8 mouse cellular contexts compared by ENCODE assay signal in genomic region chr2:181581402-181582120, GRCm38 (mm10). TPM values are rescaled to one million over a fixed set of nuclear protein-coding genes. Genes with fewer than 3 reads are reported as not detected.
DNase-seq lines count a peak whose midpoint lies in the region; ATAC-seq and TF ChIP-seq lines count a peak whose summit lies in the region.

No protein-coding gene starts in this region.

- peak; percentile 76 for ATAC-seq in CD4-positive, CD25-positive, alpha-beta regulatory T cell, adult 4 months
- ATAC-seq in heart, embryonic 13.5 days (ENCODE audit: extremely low read depth, insufficient number of reproducible peaks, low FRiP score, low TSS enrichment) = peak; percentile 70
- peak; percentile 71 for ATAC-seq in kidney, postnatal 0 days (replicated peaks; ENCODE audit: low FRiP score, low read depth)

- peaks cover 35% of the 10 kb centered on the region for H3K36me3 ChIP-seq in heart, embryonic 13.5 days
- peaks cover 21% of the 10 kb centered on the region for H3K36me3 ChIP-seq in kidney, postnatal 0 days (ENCODE audit: insufficient read depth, low read length)
- H3K36me3 ChIP-seq in liver, adult 2 months (ENCODE audit: control insufficient read depth, insufficient read depth, low read length) = no peaks in the 10 kb centered on the region

- DNase-seq in c-Kit-negative CD71-positive TER-119-positive erythroid progenitor cells, embryonic 14.5 days (ENCODE audit: low read depth, low spot score) = peak; percentile 63
- peak; percentile 68 for DNase-seq in fat pad, adult 2 months (ENCODE audit: extremely low read depth, low read depth, low spot score)
- peak; percentile 83 for DNase-seq in kidney, postnatal 0 days (ENCODE audit: low spot score)
- peak; percentile 85 for DNase-seq in liver, adult 2 months (ENCODE audit: extremely low read depth, low read depth, low spot score)
- peak; percentile 38 to 62 for DNase-seq in monocyte, adult 2 months (ENCODE audit: low read depth in 1 of 2, low spot score in 2 of 2)
- peak; percentile 84 to 92 for DNase-seq in spleen, postnatal 4 days (ENCODE audit: low spot score in 2 of 2)

- peak overlapping the region; percentile 97 for H3K9ac ChIP-seq in heart, embryonic 13.5 days
- peak overlapping the region; percentile 84 for H3K9ac ChIP-seq in kidney, postnatal 0 days (ENCODE audit: low read depth, low read length)
- H3K9ac ChIP-seq in liver, adult 2 months (ENCODE audit: low read depth, low read length) = peak overlapping the region; percentile 90

- under 1% methylated on average over 49 of the region's 49 CpGs for WGBS in heart, embryonic 13.5 days
- WGBS in kidney, postnatal 0 days = under 1% methylated on average over 49 of the region's 49 CpGs
- WGBS in liver, adult 2 months = under 1% methylated on average over 49 of the region's 49 CpGs

- no peaks in the 10 kb centered on the region for H3K9me3 ChIP-seq in heart, embryonic 13.5 days
- no peaks in the 10 kb centered on the region for H3K9me3 ChIP-seq in kidney, postnatal 0 days (replicated peaks; ENCODE audit: low read length)

- H3K79me2 ChIP-seq in liver, adult 2 months (ENCODE audit: control insufficient read depth, insufficient read depth, low read length) = peaks cover 13% of the 10 kb centered on the region; the same call in 1 of the 2 replicates

- peak; percentile 67; the same call in 1 of the 2 replicates for TF ChIP-seq POLR2A in liver, adult 2 months (IDR thresholded peaks at IDR 0.05; ENCODE audit: extremely low read depth, insufficient read depth, low read length)

- H3K4me3 ChIP-seq in heart, embryonic 13.5 days = peak overlapping the region; percentile 91
- peak overlapping the region; percentile 70 for H3K4me3 ChIP-seq in kidney, postnatal 0 days (replicated peaks; ENCODE audit: low read depth, low read length)
- H3K4me3 ChIP-seq in liver, adult 2 months (ENCODE audit: insufficient read depth, low read depth, low read length) = peak overlapping the region; percentile 85

- peak overlapping the region; percentile 92 for H3K4me2 ChIP-seq in heart, embryonic 13.5 days
- peak overlapping the region; percentile 97 for H3K4me2 ChIP-seq in kidney, postnatal 0 days (ENCODE audit: low read length)

- peaks cover 46% of the 10 kb centered on the region for H3K4me1 ChIP-seq in heart, embryonic 13.5 days
- H3K4me1 ChIP-seq in kidney, postnatal 0 days (replicated peaks; ENCODE audit: insufficient read depth, low read length) = peaks cover 20% of the 10 kb centered on the region
- peaks cover 16% of the 10 kb centered on the region; the same call in 1 of the 2 replicates for H3K4me1 ChIP-seq in liver, adult 2 months (ENCODE audit: control insufficient read depth, insufficient read depth, low read length)

- TF ChIP-seq CTCF in kidney, postnatal 0 days (IDR thresholded peaks at IDR 0.05; ENCODE audit: low read depth) = no peak; the same call in 1 of the 2 replicates
- TF ChIP-seq CTCF in liver, adult 2 months (IDR thresholded peaks at IDR 0.05; ENCODE audit: low read depth, low read length) = no peak

- no peaks in the 10 kb centered on the region for H3K27me3 ChIP-seq in heart, embryonic 13.5 days (replicated peaks)
- no peaks in the 10 kb centered on the region for H3K27me3 ChIP-seq in kidney, postnatal 0 days (ENCODE audit: insufficient read depth, low read length)
- no peaks in the 10 kb centered on the region for H3K27me3 ChIP-seq in liver, adult 2 months (ENCODE audit: control insufficient read depth, insufficient read depth, low read length)

- peak overlapping the region; percentile 97 for H3K27ac ChIP-seq in heart, embryonic 13.5 days (replicated peaks)
- H3K27ac ChIP-seq in kidney, postnatal 0 days = peak overlapping the region; percentile 90
- H3K27ac ChIP-seq in liver, adult 2 months (replicated peaks; ENCODE audit: insufficient read depth, low read depth, low read length) = peak overlapping the region; percentile 94

RNA-seq across cellular contexts. Expression of gene Uckl1, which starts 3.1 kb away (rescaled TPM):
- polyA plus RNA-seq in CD4-positive, CD25-positive, alpha-beta regulatory T cell, adult 4 months (2017; shearing (Covaris generic)) = 100 to 1,000 TPM; 178 to 280 TPM
- polyA plus RNA-seq in heart, embryonic 13.5 days (2015; fragmentation: Nextera tagmentation; extraction: Ambion mirVana) = 63.8 and 64.0 TPM in 2 replicates
- 45.6 and 46.5 TPM in 2 replicates for polyA plus RNA-seq in kidney, postnatal 0 days (2015; fragmentation: Nextera tagmentation; extraction: Ambion mirVana)
- 28.1 and 30.9 TPM in 2 replicates for total RNA-seq in liver, adult 2 months (2014; rRNA removed)
- 49.1 and 90.1 TPM in 2 replicates for polyA plus RNA-seq in liver, adult 2 months (2012; rRNA removed)

RNA-seq across cellular contexts. Expression of gene Prpf6, which starts 10.1 kb away (rescaled TPM):
- 100 to 1,000 TPM in 1 of 2 experiments, 10 to 100 TPM in 1; 86.8 to 115 TPM for polyA plus RNA-seq in CD4-positive, CD25-positive, alpha-beta regulatory T cell, adult 4 months (2017; shearing (Covaris generic))
- polyA plus RNA-seq in heart, embryonic 13.5 days (2015; fragmentation: Nextera tagmentation; extraction: Ambion mirVana) = 40.1 and 44.4 TPM in 2 replicates
- 46.3 and 52.2 TPM in 2 replicates for polyA plus RNA-seq in kidney, postnatal 0 days (2015; fragmentation: Nextera tagmentation; extraction: Ambion mirVana)
- total RNA-seq in liver, adult 2 months (2014; rRNA removed) = 24.3 and 27.3 TPM in 2 replicates
- polyA plus RNA-seq in liver, adult 2 months (2012; rRNA removed) = 11.1 and 13.4 TPM in 2 replicates

RNA-seq across cellular contexts. Expression of gene Zfp512b, which starts 11.0 kb away (rescaled TPM):
- polyA plus RNA-seq in CD4-positive, CD25-positive, alpha-beta regulatory T cell, adult 4 months (2017; shearing (Covaris generic)) = 10 to 100 TPM; 19.0 to 45.0 TPM
- polyA plus RNA-seq in heart, embryonic 13.5 days (2015; fragmentation: Nextera tagmentation; extraction: Ambion mirVana) = 25.3 and 28.5 TPM in 2 replicates
- 30.0 and 30.3 TPM in 2 replicates for polyA plus RNA-seq in kidney, postnatal 0 days (2015; fragmentation: Nextera tagmentation; extraction: Ambion mirVana)
- total RNA-seq in liver, adult 2 months (2014; rRNA removed) = 9.5 and 15.1 TPM in 2 replicates
- 16.9 and 28.0 TPM in 2 replicates for polyA plus RNA-seq in liver, adult 2 months (2012; rRNA removed)

RNA-seq across cellular contexts. Expression of gene Samd10, which starts 17.5 kb away (rescaled TPM):
- polyA plus RNA-seq in CD4-positive, CD25-positive, alpha-beta regulatory T cell, adult 4 months (2017; shearing (Covaris generic)) = 1 to 10 TPM; 5.9 to 7.1 TPM
- 12.8 and 13.1 TPM in 2 replicates for polyA plus RNA-seq in heart, embryonic 13.5 days (2015; fragmentation: Nextera tagmentation; extraction: Ambion mirVana)
- 26.9 and 27.4 TPM in 2 replicates for polyA plus RNA-seq in kidney, postnatal 0 days (2015; fragmentation: Nextera tagmentation; extraction: Ambion mirVana)
- 0.54 and 0.55 TPM in 2 replicates for total RNA-seq in liver, adult 2 months (2014; rRNA removed)
- 2.2 and 4.6 TPM in 2 replicates for polyA plus RNA-seq in liver, adult 2 months (2012; rRNA removed)

Comparison
In these comparisons a context has a peak if more than half of its experiments do, and no peak if none do; other contexts are left out.
1. Peak in every context shown above with its lines: DNase-seq, ATAC-seq, H3K4me3 ChIP-seq and H3K27ac ChIP-seq.